Mouse (Mus musculus): ENCODE data around the gene Rtn4rl1. TPM values are rescaled to one million over a fixed set of nuclear protein-coding genes. Genes with fewer than 3 reads are reported as not detected.

The Rtn4rl1 gene
- polyA plus RNA-seq, 1 experiment from 2014 or later, result 16.5 TPM

- Histone ChIP-seq H3K4me1 (ENCODE audit: control insufficient read depth, insufficient read depth, low read length) (peaks cover 35% of the 10 kb centered on the region), H3K36me3 (ENCODE audit: control insufficient read depth, insufficient read depth, low read length) (no peaks in the 10 kb centered on the region), H3K27me3 (ENCODE audit: control insufficient read depth, insufficient read depth, low read length) (peaks cover 10% of the 10 kb centered on the region; the same call in 1 of the 2 replicates), H3K9ac (replicated peaks; ENCODE audit: low read length) (peak overlapping the region; percentile 61), H3K27ac (replicated peaks; ENCODE audit: low read depth, low read length) (peak overlapping the region; percentile 21), H3K9me3 (ENCODE audit: control insufficient read depth, low read length) (no peaks in the 10 kb centered on the region), H3K4me3 (replicated peaks; ENCODE audit: low read depth, low read length) (peak overlapping the region; percentile 74), H3K4me2 (ENCODE audit: low read length) (peak overlapping the region; percentile 68)
- ATAC-seq (ENCODE audit: low FRiP score, low TSS enrichment) (no peak), DNase-seq (no peak)
- under 1% methylated on average over 22 of the region's 22 CpGs for WGBS
Observed at GRCm38 (mm10) chr11:75189713-75190370, 3.7 kb upstream of the Rtn4rl1 start.

DNA sequence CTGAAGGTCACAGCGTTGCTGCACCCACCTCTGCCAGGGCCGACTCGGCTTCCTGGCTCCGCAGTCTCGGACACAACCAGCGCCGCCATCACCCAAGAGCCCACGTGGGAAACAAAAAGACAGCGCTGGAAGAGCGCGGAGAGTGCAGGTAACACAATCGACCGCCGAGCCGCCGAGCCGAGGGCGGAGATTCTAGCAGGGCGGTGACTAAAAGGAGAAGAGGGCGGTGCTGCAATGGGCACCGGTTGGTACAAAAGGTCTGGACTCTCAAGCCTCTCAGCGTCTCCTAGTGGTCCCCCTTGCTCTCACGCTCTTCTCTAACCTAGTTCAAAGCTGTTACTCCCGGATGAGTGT is 3.2 kb upstream of the Rtn4rl1 start:
- under 1% methylated on average over 24 of the region's 24 CpGs for WGBS
- H3K9ac ChIP-seq (replicated peaks; ENCODE audit: low read length), result peak overlapping the region; percentile 61
- no peaks in the 10 kb centered on the region for H3K36me3 ChIP-seq (ENCODE audit: control insufficient read depth, insufficient read depth, low read length)
- H3K27ac ChIP-seq (replicated peaks; ENCODE audit: low read depth, low read length), result peak overlapping the region; percentile 21
- peak overlapping the region; percentile 74 for H3K4me3 ChIP-seq (replicated peaks; ENCODE audit: low read depth, low read length)
- H3K27me3 ChIP-seq (ENCODE audit: control insufficient read depth, insufficient read depth, low read length), result peaks cover 14% of the 10 kb centered on the region; the same call in 1 of the 2 replicates
- peak overlapping the region; percentile 68 for H3K4me2 ChIP-seq (ENCODE audit: low read length)
- H3K4me1 ChIP-seq (ENCODE audit: control insufficient read depth, insufficient read depth, low read length), result peaks cover 40% of the 10 kb centered on the region
- ATAC-seq (ENCODE audit: low FRiP score, low TSS enrichment), result peak; percentile 73
- H3K9me3 ChIP-seq (ENCODE audit: control insufficient read depth, low read length), result no peaks in the 10 kb centered on the region
- DNase-seq, result peak; percentile 94

DNA sequence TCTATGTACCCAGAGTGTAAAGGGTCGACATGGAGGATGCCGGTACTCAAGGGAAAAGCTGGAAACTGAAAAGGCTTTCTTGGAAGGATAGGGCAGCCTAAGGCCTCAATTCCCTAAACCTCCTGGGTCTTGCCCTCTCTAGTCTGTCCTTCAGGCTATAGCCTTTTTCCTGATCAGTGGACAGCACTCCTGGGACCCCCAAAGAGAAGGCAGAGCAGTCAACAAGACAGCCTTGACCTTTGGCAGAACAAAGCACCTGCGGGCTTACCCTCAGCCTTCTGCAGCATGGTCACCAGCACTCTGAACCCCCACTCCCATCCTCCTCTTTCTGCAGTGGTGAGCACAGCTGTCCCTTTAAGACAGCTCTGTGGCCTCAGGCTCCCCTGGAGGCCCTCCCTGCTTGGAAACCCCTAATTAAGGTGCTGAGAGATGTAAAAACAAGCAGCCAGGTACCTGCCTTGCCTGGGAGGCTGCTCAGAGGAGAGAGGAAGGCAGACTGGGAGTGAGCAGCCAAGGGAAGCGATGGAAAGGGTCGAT is 2.6 kb upstream of the Rtn4rl1 start, which contains the start of gene Dph1:
Dph1 (minus strand) TSS at position 337 of the 537 bp plus-strand sequence.
- ATAC-seq (ENCODE audit: low FRiP score, low TSS enrichment) (no peak), DNase-seq (no peak)
- H3K4me3 ChIP-seq (replicated peaks; ENCODE audit: low read depth, low read length), result peak within 1 kb of the TSS; percentile 74
- H3K4me1 ChIP-seq (ENCODE audit: control insufficient read depth, insufficient read depth, low read length), result peaks cover 45% of the 10 kb centered on the region
- no peaks in the 10 kb centered on the region for H3K36me3 ChIP-seq (ENCODE audit: control insufficient read depth, insufficient read depth, low read length)
- peak within 1 kb of the TSS; percentile 21 for H3K27ac ChIP-seq (replicated peaks; ENCODE audit: low read depth, low read length)
- peak within 1 kb of the TSS; percentile 61 for H3K9ac ChIP-seq (replicated peaks; ENCODE audit: low read length)
- H3K4me2 ChIP-seq (ENCODE audit: low read length), result peak within 1 kb of the TSS; percentile 68
- H3K9me3 ChIP-seq (ENCODE audit: control insufficient read depth, low read length), result no peaks in the 10 kb centered on the region
- peaks cover 16% of the 10 kb centered on the region; the same call in 1 of the 2 replicates for H3K27me3 ChIP-seq (ENCODE audit: control insufficient read depth, insufficient read depth, low read length)
- WGBS, result 42% methylated on average over 5 of the region's 5 CpGs

DNA sequence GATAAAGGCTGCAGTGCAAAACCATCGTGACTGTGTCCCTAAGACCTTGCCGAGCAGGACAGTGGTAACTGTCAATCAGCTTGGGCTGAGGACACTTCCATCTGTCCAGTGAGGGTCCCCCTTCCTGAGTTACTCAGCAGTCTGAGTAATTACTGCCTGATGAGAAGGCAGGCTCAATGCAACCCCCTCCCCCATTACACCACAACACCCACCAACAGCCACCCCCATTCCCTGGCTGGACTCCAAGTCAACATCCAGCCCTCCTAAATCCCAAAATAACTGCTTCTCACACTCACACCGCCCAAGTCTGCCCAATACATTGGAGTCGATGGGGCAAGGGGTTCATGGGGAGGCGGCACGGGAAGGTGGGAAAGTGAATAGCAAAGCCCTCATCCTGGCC is 1.7 kb upstream of the Rtn4rl1 start:
- Histone ChIP-seq H3K4me2 (ENCODE audit: low read length) (no peak overlapping the region), H3K27me3 (ENCODE audit: control insufficient read depth, insufficient read depth, low read length) (peaks cover 19% of the 10 kb centered on the region; the same call in 1 of the 2 replicates), H3K9me3 (ENCODE audit: control insufficient read depth, low read length) (no peaks in the 10 kb centered on the region), H3K9ac (replicated peaks; ENCODE audit: low read length) (no peak overlapping the region), H3K36me3 (ENCODE audit: control insufficient read depth, insufficient read depth, low read length) (no peaks in the 10 kb centered on the region), H3K27ac (replicated peaks; ENCODE audit: low read depth, low read length) (no peak overlapping the region; the same call in 1 of the 2 replicates), H3K4me1 (ENCODE audit: control insufficient read depth, insufficient read depth, low read length) (peaks cover 54% of the 10 kb centered on the region), H3K4me3 (replicated peaks; ENCODE audit: low read depth, low read length) (no peak overlapping the region)
- no peak for ATAC-seq (ENCODE audit: low FRiP score, low TSS enrichment)
- DNase-seq, result no peak
- WGBS, result 60% methylated on average over 6 of the region's 6 CpGs

DNA sequence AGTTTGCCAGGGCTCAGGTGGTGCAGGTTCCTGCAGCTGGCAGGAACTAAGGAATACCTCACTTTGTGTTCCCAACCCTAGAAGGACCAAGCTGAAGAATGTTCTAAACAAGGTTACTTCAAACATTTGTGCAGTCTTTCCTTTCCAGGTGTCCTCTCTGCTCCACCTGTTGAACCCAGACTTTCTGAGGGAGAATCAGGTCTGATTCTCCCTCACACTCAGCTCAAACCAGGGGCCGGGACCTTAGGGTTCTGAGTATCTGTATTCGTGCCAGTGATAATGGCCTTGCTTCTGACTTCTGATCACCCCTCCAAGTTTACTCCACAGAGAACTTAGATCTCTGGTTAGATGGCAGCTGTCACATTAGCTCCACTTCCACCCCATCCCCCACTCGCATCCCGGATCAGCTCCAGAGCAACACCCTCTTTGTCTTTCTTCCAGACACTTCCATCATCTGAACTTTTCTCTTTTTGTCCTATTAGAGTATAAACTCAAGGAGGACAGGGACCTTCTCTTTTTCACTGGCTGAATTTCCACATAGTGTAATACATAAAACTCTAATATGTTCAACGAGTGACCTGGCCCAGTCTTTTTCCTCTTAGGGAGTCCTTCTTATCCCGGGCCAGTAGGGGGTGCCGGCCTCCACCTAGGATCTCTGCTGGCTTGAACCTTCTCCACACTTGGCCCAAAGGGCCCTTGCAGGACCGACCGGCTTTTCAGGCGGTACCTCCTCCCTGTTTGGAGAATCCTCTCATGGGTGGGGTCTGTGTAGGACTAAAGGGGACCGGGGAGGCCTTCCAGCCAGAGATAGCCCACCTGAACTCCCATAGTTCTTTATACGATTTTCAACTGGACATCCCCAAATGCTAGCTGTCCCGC is 1.0 kb upstream of the Rtn4rl1 start:
- Histone ChIP-seq H3K27me3 (ENCODE audit: control insufficient read depth, insufficient read depth, low read length) (peaks cover 19% of the 10 kb centered on the region; the same call in 1 of the 2 replicates), H3K9ac (replicated peaks; ENCODE audit: low read length) (peak overlapping the region; percentile 68), H3K4me2 (ENCODE audit: low read length) (peak overlapping the region; percentile 80), H3K9me3 (ENCODE audit: control insufficient read depth, low read length) (no peaks in the 10 kb centered on the region), H3K36me3 (ENCODE audit: control insufficient read depth, insufficient read depth, low read length) (no peaks in the 10 kb centered on the region), H3K4me1 (ENCODE audit: control insufficient read depth, insufficient read depth, low read length) (peaks cover 60% of the 10 kb centered on the region), H3K4me3 (replicated peaks; ENCODE audit: low read depth, low read length) (peak overlapping the region; percentile 59), H3K27ac (replicated peaks; ENCODE audit: low read depth, low read length) (peak overlapping the region; percentile 77)
- WGBS, result 21% methylated on average over 13 of the region's 13 CpGs
- DNase-seq (peak; percentile 87), ATAC-seq (ENCODE audit: low FRiP score, low TSS enrichment) (peak; percentile 57)

DNA sequence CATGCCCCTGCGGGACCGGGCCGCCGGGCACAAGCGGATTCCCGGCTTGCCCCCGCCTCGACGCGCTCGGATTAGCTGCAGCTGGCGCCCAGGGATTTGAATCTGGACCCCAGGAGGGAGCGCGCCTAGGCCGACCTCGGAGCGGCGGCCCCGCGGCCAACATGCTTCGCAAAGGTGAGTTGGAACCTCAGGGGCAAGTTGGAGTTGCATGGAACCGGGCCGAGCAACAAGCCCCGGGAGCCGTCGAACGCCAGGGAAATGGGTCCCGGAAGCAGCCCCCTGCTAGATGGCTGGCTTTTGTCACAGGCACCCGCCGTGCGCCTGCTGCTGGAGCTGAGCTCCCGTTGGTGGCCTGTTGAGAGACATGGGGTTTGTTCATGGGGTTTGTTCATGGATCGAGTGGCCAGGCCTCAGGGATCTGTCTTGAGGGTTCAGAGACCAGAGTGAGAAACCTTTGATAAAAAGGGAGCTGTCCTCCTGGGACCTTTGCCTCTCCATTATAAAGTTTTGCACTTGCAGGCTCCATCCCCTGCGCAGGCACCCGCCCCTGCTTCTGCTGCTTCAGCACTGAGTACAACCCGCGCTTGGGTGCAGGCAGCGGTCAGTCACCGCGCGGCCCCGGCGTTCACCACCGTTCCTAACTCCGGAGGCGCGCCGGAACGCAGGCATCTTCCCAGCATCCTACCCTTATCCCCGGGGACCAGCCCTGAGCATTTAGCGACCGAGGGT is 702 bp downstream of the Rtn4rl1 start:
- H3K9ac ChIP-seq (replicated peaks; ENCODE audit: low read length), result peak overlapping the region; percentile 68
- no peaks in the 10 kb centered on the region for H3K36me3 ChIP-seq (ENCODE audit: control insufficient read depth, insufficient read depth, low read length)
- peaks cover 62% of the 10 kb centered on the region for H3K4me1 ChIP-seq (ENCODE audit: control insufficient read depth, insufficient read depth, low read length)
- H3K27ac ChIP-seq (replicated peaks; ENCODE audit: low read depth, low read length), result peak overlapping the region; percentile 77
- peaks cover 19% of the 10 kb centered on the region; the same call in 1 of the 2 replicates for H3K27me3 ChIP-seq (ENCODE audit: control insufficient read depth, insufficient read depth, low read length)
- H3K4me3 ChIP-seq (replicated peaks; ENCODE audit: low read depth, low read length), result peak overlapping the region; percentile 59
- under 1% methylated on average over 52 of the region's 52 CpGs for WGBS
- no peaks in the 10 kb centered on the region for H3K9me3 ChIP-seq (ENCODE audit: control insufficient read depth, low read length)
- peak overlapping the region; percentile 80 for H3K4me2 ChIP-seq (ENCODE audit: low read length)
- DNase-seq (peak; percentile 56), ATAC-seq (ENCODE audit: low FRiP score, low TSS enrichment) (no peak)

DNA sequence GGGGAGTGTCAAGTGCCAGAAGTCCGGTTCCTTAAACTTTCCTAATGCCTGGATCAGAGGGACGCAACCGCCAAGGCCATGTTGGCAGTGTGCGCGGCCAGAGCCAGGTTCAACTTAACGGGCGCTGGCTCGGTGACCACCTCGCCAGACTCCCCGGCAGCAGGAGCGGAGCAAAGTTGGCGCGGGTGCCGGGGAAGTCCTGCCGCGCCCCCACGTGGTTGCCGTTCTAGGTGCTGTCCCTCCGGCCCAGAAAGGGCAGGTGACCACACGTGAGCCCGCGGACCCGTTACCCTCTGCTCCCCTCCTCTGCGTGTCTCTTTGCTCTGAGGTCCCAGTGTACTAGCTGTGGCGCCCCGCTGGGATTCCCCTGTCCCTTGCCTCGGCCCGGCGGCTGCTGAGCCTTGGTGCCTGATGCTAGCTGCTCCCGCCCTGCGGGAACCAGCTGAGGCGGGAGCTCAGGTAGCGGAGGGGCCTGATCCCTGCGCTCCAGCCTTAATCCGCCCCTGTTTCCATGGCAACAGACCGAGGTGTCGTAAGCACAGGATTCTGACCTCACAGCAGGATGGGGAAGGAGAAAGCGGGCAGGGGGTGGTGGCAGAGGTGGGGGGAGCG is 1.4 kb downstream of the Rtn4rl1 start:
- WGBS, result under 1% methylated on average over 39 of the region's 39 CpGs
- H3K9ac ChIP-seq (replicated peaks; ENCODE audit: low read length), result peak overlapping the region; percentile 68
- H3K9me3 ChIP-seq (ENCODE audit: control insufficient read depth, low read length), result no peaks in the 10 kb centered on the region
- no peaks in the 10 kb centered on the region for H3K36me3 ChIP-seq (ENCODE audit: control insufficient read depth, insufficient read depth, low read length)
- ATAC-seq (ENCODE audit: low FRiP score, low TSS enrichment) (peak; percentile 35; the same call in 1 of the 2 replicates), DNase-seq (peak; percentile 92)
- peak overlapping the region; percentile 80 for H3K4me2 ChIP-seq (ENCODE audit: low read length)
- H3K4me3 ChIP-seq (replicated peaks; ENCODE audit: low read depth, low read length), result peak overlapping the region; percentile 59
- peaks cover 56% of the 10 kb centered on the region for H3K4me1 ChIP-seq (ENCODE audit: control insufficient read depth, insufficient read depth, low read length)
- peak overlapping the region; percentile 77 for H3K27ac ChIP-seq (replicated peaks; ENCODE audit: low read depth, low read length)
- H3K27me3 ChIP-seq (ENCODE audit: control insufficient read depth, insufficient read depth, low read length), result peaks cover 19% of the 10 kb centered on the region; the same call in 1 of the 2 replicates
